ENCODE assay signal across 25 mouse cellular contexts in the genomic region with DNA sequence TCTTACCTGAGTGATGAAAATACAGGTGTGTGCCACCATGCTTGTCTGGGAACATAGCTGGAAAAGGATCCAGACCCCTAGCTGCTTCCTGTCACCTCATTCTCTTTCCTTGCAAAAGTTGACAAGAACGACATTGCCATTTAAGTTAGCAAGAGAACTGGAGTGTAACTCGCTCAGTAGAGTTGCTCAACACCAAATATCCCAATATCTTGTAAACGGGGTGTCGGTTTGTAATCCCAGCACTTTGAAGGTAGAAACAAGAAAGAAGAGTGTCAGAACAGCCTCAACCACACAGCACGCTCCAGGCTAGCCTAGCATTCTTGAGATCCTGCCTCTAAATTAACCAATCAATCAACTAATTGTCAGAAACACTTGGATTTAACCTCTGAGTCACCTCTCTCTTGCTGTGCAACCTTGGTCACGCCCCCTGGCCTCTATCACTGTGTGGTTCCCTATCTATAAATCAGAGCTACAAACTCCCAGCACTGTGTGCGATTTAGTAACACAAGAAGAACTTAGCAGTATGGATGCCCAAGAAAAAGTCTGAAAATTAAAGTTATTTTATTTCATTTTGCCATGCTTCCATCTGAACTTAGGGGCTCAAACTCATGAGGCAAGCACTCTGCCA. TPM values are rescaled to one million over a fixed set of nuclear protein-coding genes. Genes with fewer than 3 reads are reported as not detected.
DNase-seq lines count a peak whose midpoint lies in the region; ATAC-seq and TF ChIP-seq lines count a peak whose summit lies in the region.
"Had no signal": no experiment of that assay in that cellular context is flagged by ENCODE, and none has a peak within 500 bp of the region (broad histone marks: within the 10 kb centered on the region; RNA-seq: fewer than 3 reads in every experiment).

No protein-coding gene starts in this region.

- TF ChIP-seq POLR2A in kidney, adult 2 months (IDR thresholded peaks at IDR 0.05; ENCODE audit: low read depth, low read length) = no peak

- H3K27ac ChIP-seq in kidney, adult 2 months (ENCODE audit: insufficient read depth, low read depth, low read length) = no peak overlapping the region
- H3K27ac ChIP-seq: embryonic facial prominence, embryonic 13.5 days; heart, embryonic 13.5 days; hindbrain, embryonic 15.5 days; kidney, embryonic 15.5 days; limb, embryonic 12.5 days; liver, embryonic 13.5 days; lung, embryonic 15.5 days; midbrain, embryonic 12.5 days; neural tube, embryonic 13.5 days had no signal

- TF ChIP-seq CTCF in kidney, adult 2 months (conservative IDR thresholded peaks at IDR 0.05; ENCODE audit: insufficient read depth, insufficient read length, low read depth, low read length) = no peak

- peak; percentile 34 for ATAC-seq in granulocyte monocyte progenitor cell, adult 5-6 weeks (replicated peaks; ENCODE audit: poor library complexity, severe bottlenecking)
- ATAC-seq: activated CD4-positive, CD25-positive, alpha-beta regulatory T cell, adult 4 months; forebrain, postnatal 0 days; intestine, embryonic 16.5 days had no signal

- H3K4me1 ChIP-seq in kidney, adult 2 months (ENCODE audit: control insufficient read depth, insufficient read depth, low read length) = no peaks in the 10 kb centered on the region
- H3K4me1 ChIP-seq: embryonic facial prominence, embryonic 13.5 days; heart, embryonic 13.5 days; hindbrain, embryonic 15.5 days; limb, embryonic 12.5 days; liver, embryonic 13.5 days; lung, embryonic 15.5 days; midbrain, embryonic 12.5 days; neural tube, embryonic 13.5 days had no signal

- no peaks in the 10 kb centered on the region for H3K27me3 ChIP-seq in kidney, adult 2 months (replicated peaks; ENCODE audit: control insufficient read depth, insufficient read depth, low read length)
- H3K27me3 ChIP-seq: embryonic facial prominence, embryonic 13.5 days; heart, embryonic 13.5 days; hindbrain, embryonic 15.5 days; kidney, embryonic 15.5 days; limb, embryonic 12.5 days; lung, embryonic 15.5 days; midbrain, embryonic 12.5 days; neural tube, embryonic 13.5 days had no signal

- WGBS in kidney, adult 2 months = 81% methylated on average over 7 of the region's 7 CpGs

- no peaks in the 10 kb centered on the region for H3K36me3 ChIP-seq in kidney, adult 2 months (ENCODE audit: control insufficient read depth, insufficient read depth, low read length)
- H3K36me3 ChIP-seq: embryonic facial prominence, embryonic 13.5 days; heart, embryonic 13.5 days; hindbrain, embryonic 15.5 days; kidney, embryonic 15.5 days; limb, embryonic 12.5 days; liver, embryonic 13.5 days; lung, embryonic 15.5 days; midbrain, embryonic 12.5 days; neural tube, embryonic 13.5 days had no signal

- no peak overlapping the region for H3K4me3 ChIP-seq in kidney, adult 2 months (ENCODE audit: insufficient read depth, low read depth, low read length)
- H3K4me3 ChIP-seq: embryonic facial prominence, embryonic 13.5 days; heart, embryonic 13.5 days; hindbrain, embryonic 15.5 days; kidney, embryonic 15.5 days; limb, embryonic 12.5 days; liver, embryonic 13.5 days; lung, embryonic 15.5 days; midbrain, embryonic 12.5 days; neural tube, embryonic 13.5 days had no signal

- DNase-seq in adrenal gland, adult 2 months = peak; percentile 76
- DNase-seq in adrenal gland, adult 18-20 months (ENCODE audit: low spot score in 2 of 2) = no peak
- peak; percentile 61 for DNase-seq in 416B (ENCODE audit: low read depth)
- DNase-seq in adrenal gland, postnatal 36 days = peak; percentile 55 to 74
- DNase-seq in lung, postnatal 4 days = no peak
- DNase-seq in kidney, adult 2 months = no peak
- DNase-seq in cerebellum, adult 9-10 months = no peak
- DNase-seq: cerebellum, adult 11-12 months; cerebellum, postnatal 36 days; forebrain, postnatal 0 days; heart, adult 11 months; liver, embryonic 13.5 days; right cerebral cortex, adult 18-20 months; thymus, postnatal 4 days had no signal

RNA-seq across cellular contexts. Expression of gene Camk2g, which starts 18.0 kb away (rescaled TPM):
- total RNA-seq in adrenal gland, adult 2 months (2021) = 10 to 100 TPM; 51.4 to 67.7 TPM
- 41.7 and 42.8 TPM in 2 replicates for polyA plus RNA-seq in adrenal gland, adult 2 months (2012; rRNA removed)
- 10 to 100 TPM; 38.2 to 51.8 TPM for total RNA-seq in adrenal gland, adult 18-20 months (2021)
- total RNA-seq in adrenal gland, postnatal 36 days (2021) = 10 to 100 TPM; 45.8 to 54.6 TPM
- 28.0 and 35.2 TPM in 2 replicates for total RNA-seq in granulocyte monocyte progenitor cell, adult 5-6 weeks (2014; fragmentation: Nextera tagmentation)
- total RNA-seq in granulocyte monocyte progenitor cell, adult 5-6 weeks (2017) = 50.3 and 65.9 TPM in 2 replicates
- polyA plus RNA-seq in kidney, adult 2 months (2012; rRNA removed) = 15.4 and 16.0 TPM in 2 replicates

RNA-seq across cellular contexts. Expression of gene Plau, which starts 24.6 kb away (rescaled TPM):
- 10 to 100 TPM; 31.2 to 64.4 TPM for total RNA-seq in adrenal gland, adult 2 months (2021)
- 1.8 and 1.9 TPM in 2 replicates for polyA plus RNA-seq in adrenal gland, adult 2 months (2012; rRNA removed)
- 10 to 100 TPM; 20.9 to 29.8 TPM for total RNA-seq in adrenal gland, adult 18-20 months (2021)
- total RNA-seq in adrenal gland, postnatal 36 days (2021) = 10 to 100 TPM; 33.9 to 59.2 TPM
- 2.9 and 4.2 TPM in 2 replicates for total RNA-seq in granulocyte monocyte progenitor cell, adult 5-6 weeks (2014; fragmentation: Nextera tagmentation)
- 7.5 and 9.1 TPM in 2 replicates for total RNA-seq in granulocyte monocyte progenitor cell, adult 5-6 weeks (2017)
- polyA plus RNA-seq in kidney, adult 2 months (2012; rRNA removed) = 261 and 276 TPM in 2 replicates
- polyA plus RNA-seq: activated CD4-positive, CD25-positive, alpha-beta regulatory T cell, adult 4 months had no signal

Comparison
In these comparisons a context has a peak if more than half of its experiments do, and no peak if none do; other contexts are left out.
1. DNase-seq: peak in adrenal gland, adult 2 months (single experiment), 416B (single experiment) and adrenal gland, postnatal 36 days (2 of 2); none in adrenal gland, adult 18-20 months (0 of 2), lung, postnatal 4 days (0 of 2), kidney, adult 2 months (single experiment) and cerebellum, adult 9-10 months (single experiment).